Mouse (Mus musculus): ENCODE measurements around the gene Zbed4.
A peak's percentile ranks its signal among the peaks of the same experiment; 100 is the strongest.
"Not testable (repeated sequence)": the region's sequence is repeated elsewhere in the genome, so short reads cannot be mapped to it uniquely, and the experiment has no call there.

Zbed4 gene

GRCm38 (mm10) chr15:88808121-88808520, 56.7 kb downstream of the Zbed4 start:
- no peak for DNase-seq (ENCODE audit: low read depth, low spot score)

DNA sequence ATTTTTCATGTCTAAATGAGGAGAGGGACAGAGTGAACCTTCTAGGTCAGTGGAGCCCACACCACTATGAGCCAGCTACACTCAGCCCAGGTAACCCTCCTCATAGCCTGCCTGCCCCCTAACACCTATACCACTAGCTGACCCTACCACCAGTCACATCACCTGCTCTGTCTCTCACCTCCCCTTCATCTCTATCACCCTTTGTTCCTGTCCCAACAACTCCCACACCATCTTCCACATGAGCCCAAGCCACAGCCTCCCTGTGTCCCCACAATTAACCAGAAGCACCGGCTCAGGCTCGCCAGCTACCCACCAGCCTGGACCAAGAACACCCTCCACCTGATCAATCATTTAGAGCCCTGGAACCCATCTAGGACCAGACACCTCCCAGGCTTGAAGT, 58.9 kb downstream of the Zbed4 start:
- DNase-seq (ENCODE audit: low read depth, low spot score) = no peak

DNA sequence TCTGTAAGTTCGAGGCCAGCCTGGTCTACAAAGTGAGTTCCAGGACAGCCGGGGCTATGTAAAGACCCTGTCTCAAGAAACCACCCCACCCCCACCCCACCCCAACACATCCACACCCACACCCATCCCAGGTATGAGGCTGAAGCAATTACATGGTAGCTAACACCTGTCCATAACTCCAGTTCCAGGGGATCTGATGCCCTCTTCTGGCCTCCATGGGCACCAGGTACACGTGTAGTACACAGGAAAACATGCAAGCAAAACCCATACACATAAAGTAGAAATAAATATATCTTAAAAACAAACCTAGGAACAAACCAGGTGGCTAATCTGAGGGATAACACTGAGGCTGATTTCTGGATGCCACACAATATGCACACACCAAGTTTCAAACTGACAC, 61.8 kb downstream of the Zbed4 start:
- DNase-seq (ENCODE audit: low read depth, low spot score) = no peak

DNA sequence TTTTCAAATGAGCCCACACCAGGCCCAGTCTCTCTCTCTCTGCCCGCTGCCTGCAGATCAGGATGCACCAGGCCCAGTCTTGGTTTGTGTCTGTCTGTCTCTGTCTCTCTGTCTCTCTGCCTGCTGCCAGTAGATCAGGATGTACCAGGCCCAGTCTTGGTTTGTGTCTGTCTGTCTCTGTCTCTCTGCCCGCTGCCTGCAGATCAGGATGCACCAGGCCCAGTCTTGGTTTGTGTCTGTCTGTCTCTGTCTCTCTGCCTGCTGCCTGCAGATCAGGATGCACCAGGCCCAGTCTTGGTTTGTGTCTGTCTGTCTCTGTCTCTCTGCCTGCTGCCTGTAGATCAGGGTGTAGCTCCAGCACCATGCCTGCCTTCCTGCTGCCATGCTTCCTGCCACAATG, 62.4 kb downstream of the Zbed4 start:
- not testable (repeated sequence) for DNase-seq (ENCODE audit: low read depth, low spot score)

DNA sequence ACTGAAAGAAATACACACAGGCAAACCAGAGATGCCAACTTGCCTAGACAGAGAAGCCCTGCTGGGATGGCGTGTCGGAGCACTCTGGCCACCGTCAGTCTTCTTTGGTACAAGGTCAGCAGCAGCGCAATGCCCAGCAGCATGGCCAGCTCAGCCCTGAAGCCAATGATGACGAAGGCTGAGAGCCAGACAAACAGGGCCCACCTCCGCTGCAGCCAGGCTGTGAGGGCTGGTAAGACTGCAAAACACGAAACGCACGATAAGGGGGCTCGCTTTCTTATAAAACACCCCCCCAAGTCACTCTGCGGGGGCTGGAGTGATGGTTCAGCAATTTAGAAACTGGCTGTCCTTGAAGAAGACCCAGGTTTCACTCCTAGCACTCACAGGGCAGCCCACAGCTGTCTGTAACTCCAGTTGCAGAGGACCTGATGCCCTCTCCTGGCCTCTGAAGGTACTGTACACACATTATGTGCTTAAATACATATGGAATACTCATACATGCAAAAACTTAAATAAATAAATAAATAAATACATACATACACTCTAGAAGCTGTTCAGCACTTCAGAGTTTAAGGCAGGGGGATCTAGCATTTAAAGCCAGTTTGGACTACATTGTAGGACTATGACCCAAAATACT, 63.1 kb downstream of the Zbed4 start:
- DNase-seq (ENCODE audit: low read depth, low spot score) = no peak

- DNase-seq (ENCODE audit: low read depth, low spot score) = no peak
Measured at GRCm38 (mm10) chr15:88815196-88815700, 63.8 kb downstream of the Zbed4 start.

DNA sequence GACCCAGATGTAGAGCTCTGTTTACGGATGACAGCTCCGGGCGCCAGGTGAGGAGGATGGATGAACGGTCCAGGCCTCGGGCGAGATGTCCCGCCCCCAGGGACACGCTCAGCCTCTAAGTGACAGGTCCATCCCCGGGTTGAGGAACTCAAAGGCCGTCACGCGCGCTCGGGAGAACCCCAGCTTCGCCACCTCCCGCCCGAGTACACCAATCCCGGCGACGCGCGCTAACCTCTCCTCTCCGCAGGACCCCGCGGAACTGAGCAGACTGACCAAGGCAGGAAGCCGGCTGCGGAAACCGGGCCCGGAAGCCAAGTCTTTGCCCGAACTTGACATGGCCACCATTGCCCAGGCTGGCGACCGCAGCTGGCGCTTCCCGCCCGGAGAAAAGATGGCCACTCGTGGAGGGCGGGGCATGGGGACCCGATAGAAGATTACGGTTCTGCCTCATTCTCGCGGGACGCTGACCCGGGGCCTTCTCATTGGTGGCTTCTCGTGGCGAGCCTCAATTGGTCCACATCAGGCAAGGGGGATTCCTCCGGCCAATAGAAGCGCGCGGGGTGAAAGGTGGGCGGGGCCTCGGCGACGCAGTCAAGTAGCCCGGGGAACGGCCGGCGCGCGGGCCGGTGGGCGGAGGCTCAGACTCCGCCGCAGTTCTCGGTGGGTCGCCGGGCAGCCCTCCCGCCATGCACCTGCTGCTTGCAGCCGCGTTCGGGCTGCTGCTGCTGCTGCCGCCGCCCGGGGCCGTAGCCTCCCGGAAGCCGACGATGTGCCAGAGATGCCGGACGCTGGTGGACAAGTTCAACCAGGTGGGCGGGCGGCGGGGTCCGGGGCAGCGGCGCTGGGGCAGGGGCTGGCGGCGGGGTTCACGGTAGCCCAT, 67.8 kb downstream of the Zbed4 start, which contains the start of the genes Alg12 and Creld2:
TSS of gene Alg12 (minus strand) at position 293 of the 880 bp plus-strand sequence.
TSS of gene Creld2 (plus strand) at position 621 of the 880 bp plus-strand sequence.
- peak; percentile 99 for DNase-seq (ENCODE audit: low read depth, low spot score)

DNA sequence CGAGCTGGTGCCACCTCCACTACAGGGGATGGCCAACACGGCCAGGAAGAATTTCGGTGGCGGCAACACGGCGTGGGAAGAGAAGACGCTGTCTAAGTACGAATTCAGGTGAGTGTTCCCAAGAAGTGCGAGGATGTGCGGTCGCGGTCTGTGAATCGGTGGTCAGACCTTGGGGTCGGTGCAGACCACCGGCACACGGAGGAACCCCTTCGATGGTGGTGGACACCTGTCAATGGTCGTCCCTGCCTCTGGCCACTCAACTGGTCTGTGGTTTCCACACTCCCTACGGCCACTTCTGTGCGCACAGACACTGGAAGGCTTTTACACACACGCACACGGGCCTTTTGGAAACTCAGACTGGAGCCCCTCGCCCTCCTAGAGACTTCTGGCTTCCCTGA, 68.4 kb downstream of the Zbed4 start:
- DNase-seq (ENCODE audit: low read depth, low spot score) = no peak

- no peak for DNase-seq (ENCODE audit: low read depth, low spot score)
Measured at GRCm38 (mm10) chr15:88821403-88821802, 69.9 kb downstream of the Zbed4 start.

GRCm38 (mm10) chr15:88822513-88822912, 71.1 kb downstream of the Zbed4 start:
- DNase-seq (ENCODE audit: low read depth, low spot score) = no peak

DNA sequence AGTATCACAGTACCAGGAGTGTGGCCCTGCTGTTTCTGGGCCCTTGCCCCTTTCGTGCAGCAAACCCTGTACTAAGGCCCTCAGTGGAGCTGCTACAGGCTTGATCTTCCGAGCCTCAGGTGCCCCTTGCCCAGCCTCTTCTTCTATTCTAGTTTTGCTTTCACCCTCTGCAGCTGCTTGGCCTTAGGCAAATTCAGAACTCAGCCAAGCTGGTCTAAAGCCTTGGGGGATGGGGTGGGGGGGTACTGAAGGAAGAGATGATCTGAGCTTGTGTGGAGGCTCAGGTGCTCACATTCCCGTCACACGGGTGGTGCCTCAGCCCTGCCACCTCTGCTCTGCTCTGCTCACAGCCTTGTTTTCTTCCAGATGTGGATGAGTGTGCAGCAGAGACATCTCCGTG, 71.9 kb downstream of the Zbed4 start:
- no peak for DNase-seq (ENCODE audit: low read depth, low spot score)

GRCm38 (mm10) chr15:88827466-88827865, 76.0 kb downstream of the Zbed4 start:
- no peak for DNase-seq (ENCODE audit: low read depth, low spot score)

DNA sequence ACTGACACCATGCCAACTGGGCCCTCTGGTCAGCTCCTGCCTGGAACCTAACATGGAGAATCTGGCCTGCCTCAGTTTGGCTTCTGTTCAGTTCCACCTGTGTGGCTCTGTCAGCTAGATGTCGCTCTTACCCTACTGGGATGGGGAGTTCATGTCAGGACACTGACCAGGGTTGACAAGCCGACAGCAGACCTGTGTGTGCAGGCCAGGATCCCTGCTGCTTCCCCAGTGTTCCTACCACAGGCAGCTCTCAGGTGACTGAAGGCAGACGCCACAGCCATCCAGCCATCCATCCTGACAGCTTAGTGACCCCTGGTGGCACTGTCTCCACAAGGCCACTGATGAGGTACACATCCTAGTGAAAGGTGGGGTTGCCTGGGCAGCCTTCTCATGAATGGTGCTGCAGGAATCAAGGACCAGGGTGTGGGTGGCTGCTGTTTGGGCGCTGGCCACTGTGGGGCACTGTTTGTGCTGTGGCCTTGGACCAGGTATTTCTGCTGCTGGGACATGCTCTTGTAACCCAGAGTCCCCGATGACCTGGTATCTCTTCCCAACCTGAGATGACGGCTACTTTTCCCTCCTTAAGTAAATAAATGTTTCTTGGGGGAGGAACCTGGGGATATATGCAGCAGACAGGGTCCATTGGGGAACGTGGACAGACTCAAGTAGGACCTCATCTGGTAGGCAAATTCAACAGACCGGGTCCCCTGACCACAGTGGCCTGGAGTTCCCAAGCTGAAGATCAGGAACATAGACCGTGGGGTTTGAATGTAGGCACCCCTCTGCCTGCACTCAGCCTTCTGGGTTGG, 76.7 kb downstream of the Zbed4 start:
- no peak for DNase-seq (ENCODE audit: low read depth, low spot score)

GRCm38 (mm10) chr15:88828800-88829705, 77.6 kb downstream of the Zbed4 start:
- no peak for DNase-seq (ENCODE audit: low read depth, low spot score)

DNA sequence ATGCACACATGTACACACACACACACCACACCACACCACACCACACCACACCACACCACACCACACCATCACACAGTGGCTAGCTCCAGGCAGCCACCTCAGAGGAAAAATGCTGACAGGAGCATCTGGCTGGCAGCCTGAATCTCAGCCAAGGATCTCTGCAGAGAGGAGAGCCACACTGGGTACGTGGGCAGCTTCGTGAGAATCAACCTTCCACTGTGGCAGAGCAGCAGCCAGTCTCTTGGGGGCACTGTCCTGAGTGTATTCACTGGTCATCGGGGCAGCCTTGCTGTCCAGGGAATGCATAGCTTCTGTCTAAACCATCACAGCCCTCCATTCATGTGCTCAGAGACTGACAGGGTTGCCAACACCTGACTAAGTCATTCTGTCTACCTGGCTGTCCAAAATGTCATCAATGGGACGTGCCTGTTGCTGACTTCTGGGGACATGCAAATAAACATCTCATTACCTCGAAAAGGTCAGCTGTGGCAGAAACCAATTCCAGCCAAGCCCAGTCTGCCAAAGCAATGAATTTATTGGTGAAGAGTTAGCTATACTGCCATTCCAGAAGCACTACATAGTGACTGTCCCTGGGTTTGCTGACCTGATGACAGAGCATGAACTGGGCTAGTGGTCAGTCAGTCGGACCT, 78.5 kb downstream of the Zbed4 start:
- no peak for DNase-seq (ENCODE audit: low read depth, low spot score)

DNA sequence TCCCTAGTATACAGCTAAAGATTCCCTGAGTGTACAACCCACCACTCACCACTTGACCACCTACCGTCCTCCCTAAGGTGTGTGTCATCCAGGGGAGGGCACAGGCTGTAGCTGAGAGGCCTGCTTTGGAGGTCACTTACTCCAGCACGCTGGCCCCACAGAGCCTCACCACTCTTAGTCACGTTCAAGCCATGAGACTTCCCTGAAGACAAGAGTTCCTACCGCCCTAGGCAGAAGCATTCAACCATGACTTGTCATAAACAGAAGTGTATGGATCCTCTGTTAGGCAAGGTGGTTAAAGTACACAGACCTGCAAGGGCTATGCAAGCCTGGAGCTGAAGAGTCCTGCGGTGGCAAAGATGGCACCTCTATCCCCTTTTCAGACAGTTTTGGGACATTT, 79.2 kb downstream of the Zbed4 start:
- DNase-seq (ENCODE audit: low read depth, low spot score) = no peak

GRCm38 (mm10) chr15:88831482-88831881, 80.0 kb downstream of the Zbed4 start:
- no peak for DNase-seq (ENCODE audit: low read depth, low spot score)

DNA sequence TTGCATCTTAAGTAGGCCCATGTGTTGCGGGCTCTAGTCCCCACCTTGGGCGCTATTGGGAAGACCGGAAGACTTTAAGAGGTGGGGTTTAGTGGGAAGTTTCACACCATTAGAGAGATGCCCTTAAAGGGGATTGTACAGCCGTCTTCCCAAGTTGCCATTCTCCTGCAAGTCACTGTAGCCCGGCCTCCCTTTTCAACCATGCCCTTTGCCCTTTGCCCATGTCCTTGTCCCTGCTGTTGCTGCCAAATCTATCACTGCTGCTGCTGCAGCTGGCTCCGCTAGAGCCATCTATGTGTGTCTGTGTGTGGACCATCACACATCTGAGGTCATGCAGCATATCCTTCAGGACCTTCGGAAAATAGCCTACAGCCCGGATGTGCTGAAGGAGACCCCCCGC, 81.1 kb downstream of the Zbed4 start:
- DNase-seq (ENCODE audit: low read depth, low spot score) = no peak
